Mouse (Mus musculus) kidney, postnatal 25 days (tissue): Measurements from ENCODE around the gene Auts2.
A peak's percentile ranks its signal among the peaks of the same experiment; 100 is the strongest.

ENCODE experiments used
- DNase-seq, 2 experiments: peaks; one replicate each; pipeline ENCODE4 v3.0.0; 2021; ENCODE audit warnings: mixed read lengths in 2 of 2

The Auts2 gene

GRCm38 (mm10) chr5:132166559-132166958 is 376.6 kb downstream of the Auts2 start:
- no peak for DNase-seq

DNA sequence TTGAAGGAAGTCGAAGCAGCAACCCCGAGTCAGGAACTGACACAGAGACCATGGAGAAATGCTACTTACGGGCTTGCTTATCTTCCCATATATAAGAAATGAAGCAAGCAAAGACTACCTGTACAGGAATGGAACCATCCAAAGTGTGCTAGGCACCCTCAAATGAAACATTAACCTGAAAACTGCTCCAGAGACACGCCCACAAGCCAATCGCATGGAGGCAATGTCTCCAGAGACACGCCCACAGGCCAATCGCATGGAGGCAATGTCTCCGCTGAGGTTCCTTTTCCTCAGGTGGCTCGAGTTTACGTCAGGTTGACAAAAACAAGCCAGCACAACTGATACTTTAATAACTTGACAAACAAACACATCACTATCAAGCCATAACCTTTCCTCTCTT is 379.2 kb downstream of the Auts2 start:
- DNase-seq, result no peak

DNA sequence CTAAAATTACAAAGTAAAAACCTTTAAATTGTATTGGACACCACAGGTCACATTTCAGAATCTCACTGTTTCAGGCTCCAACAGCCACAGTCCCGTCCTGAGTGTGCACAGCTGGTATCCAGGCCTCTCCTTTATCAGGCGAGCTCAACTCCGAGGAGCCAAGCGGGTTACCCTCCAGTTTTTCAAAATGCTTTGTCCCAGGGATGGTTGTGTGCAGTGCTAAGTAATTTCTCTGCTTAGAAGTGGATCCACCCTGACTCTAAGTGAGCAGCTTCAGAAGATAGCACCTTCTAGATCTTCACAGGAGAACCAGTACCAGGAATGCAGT is 381.0 kb downstream of the Auts2 start:
- no peak for DNase-seq

DNA sequence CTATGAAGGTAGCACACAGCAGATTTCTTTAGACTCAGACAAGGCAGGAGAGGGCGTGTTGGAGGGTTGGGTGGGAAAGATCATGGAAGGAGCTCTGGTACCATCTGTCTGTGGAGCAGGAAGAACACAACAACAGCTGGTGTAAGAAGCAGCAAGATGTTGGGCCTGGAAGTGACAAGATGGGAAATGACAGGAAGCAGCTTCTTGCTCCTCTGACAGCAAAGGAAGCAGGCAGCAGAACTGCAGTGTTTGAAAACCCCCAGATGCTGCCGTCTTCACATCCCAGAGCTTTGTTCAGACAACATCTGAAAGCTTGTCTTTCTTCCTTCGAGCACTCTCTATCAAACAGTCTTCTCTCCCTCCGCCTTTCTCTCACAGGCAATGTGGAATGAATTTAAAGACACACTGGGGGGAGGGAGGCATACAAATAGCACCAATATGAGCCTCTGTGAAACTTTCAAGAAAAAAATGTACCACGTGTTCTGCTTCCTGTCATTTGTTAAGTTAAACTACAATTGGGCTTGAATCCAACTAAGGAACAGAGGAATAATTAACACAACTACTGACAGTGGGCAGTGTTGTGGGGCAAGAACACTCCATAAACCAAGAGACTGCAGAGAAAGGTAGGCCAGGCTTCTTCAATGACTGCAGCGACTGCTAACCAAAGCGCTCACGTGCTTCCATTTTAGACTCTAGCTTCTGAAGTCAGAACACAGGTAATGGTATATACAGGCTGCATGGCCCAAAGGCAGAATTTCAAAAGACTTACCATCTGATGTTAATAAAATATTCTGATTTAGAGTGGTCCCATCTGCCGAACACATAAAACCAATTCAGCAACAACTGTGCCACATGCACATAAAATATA is 381.6 kb downstream of the Auts2 start:
- no peak for DNase-seq

GRCm38 (mm10) chr5:132144181-132144580 is 399.0 kb downstream of the Auts2 start:
- DNase-seq, result no peak

- DNase-seq, result no peak
Measured at GRCm38 (mm10) chr5:132140816-132141215, 402.3 kb downstream of the Auts2 start.

DNA sequence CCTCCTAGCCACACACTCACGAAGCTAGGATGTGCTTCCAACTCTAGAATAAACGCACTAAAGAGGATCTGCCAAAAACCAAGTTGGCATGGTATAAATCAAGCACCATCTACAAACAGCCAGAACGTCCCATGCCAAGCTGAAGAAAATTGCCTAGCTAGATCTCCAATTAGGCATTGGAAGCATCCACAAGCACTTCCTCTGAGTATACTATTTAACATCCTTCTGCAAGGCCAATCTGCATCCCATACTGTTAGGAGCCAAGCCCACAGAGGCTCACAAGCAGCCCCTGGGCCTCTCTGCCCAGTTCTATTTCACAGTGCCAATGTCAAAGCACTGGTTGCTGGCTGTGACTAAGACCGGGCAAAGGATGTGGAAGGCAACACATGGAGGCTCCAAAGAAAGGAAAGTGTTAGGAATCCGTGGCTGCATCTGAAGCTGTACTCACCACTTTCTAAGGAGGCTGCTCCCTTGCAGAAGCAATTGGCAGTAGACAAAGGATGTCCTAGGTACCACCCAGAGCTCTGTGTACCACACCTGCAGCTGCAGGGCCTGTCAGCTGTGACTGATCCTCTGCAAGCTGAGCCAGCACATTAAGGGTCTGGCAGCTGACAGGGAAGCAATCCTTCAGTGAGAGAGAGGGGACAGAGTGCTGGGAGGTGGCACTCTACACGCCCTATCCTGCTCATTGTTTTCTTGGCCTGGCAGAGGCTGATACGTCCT is 407.0 kb downstream of the Auts2 start:
- DNase-seq, result no peak

DNA sequence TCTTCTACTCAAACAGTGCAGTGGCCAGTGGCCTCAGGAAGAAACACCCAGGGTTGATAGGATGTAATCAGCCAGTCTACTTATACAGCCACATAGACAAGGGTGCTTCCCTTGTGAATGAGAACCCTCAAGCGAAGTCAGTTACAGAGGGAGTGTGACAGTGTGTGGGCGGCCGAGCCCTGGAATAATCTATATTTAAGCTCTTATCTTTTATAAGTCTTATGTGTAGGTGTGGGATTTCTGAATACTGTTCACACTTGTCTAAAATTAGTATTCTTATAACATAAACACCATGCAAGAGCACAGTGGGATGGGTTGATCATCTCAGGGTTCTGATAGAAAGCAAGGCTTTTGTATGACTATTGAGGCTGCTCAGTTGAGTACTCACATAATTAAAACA is 411.2 kb downstream of the Auts2 start:
- no peak for DNase-seq

DNA sequence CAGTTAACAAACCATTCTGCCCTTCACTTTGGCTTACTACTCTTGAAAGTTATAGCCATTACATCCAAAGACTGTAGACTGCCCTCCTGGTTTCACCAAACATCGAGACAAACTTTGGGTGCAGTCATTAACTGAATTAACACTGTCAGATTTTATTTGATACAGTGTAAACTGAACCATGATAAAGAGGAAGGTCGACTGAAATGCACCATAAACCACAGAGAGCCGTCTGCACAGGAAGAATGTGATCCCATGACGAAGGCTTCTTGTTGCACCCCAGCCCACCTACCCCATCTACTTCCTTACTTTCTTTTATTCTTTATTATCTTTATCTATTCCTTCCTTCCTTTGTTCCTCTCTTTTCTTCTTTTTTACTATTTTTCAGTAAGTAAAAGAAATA is 412.6 kb downstream of the Auts2 start:
- DNase-seq, result no peak

DNA sequence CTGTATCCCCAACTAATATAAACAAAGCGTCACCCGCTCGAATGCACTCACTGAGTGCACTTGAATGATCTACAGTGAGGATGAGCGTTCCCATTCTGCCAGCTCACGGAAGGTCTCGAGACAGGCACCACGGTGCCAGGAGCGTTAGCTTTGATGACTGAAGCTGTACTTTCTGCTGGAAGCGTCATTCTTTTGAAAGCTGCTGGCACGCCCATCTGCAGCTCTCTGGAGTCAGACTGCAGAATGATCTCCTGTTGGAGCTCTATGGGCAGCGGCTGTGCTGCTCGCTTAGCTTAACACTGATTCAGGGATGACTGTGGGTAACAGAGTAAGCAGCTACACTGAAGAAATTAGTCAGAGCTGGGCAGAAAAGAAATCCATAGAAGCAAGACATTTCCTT is 416.5 kb downstream of the Auts2 start:
- DNase-seq, result no peak

DNA sequence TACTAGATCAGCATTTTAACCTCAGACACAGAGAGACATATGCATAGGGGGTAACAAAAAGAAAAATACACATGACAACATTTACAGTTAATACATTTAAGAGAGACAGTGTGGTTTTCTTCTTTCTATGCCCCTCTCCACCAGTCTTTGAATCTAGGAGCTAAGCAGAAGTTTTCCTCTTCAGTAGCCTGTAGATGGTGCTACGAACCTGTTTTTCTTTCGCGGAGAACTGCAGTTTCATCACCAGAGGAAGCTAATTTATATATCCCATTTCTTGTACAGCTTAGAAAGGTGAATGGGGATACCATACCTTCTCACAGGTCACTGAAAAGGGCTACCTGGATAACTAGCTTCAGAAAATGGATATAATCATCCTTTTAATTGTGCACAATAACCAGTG is 427.5 kb downstream of the Auts2 start:
- peak in 1 of 2 experiments; percentile 35 for DNase-seq

GRCm38 (mm10) chr5:132114561-132115301 is 428.4 kb downstream of the Auts2 start:
- no peak for DNase-seq

GRCm38 (mm10) chr5:132113480-132113879 is 429.7 kb downstream of the Auts2 start:
- peak in 1 of 2 experiments; percentile 17 for DNase-seq

DNA sequence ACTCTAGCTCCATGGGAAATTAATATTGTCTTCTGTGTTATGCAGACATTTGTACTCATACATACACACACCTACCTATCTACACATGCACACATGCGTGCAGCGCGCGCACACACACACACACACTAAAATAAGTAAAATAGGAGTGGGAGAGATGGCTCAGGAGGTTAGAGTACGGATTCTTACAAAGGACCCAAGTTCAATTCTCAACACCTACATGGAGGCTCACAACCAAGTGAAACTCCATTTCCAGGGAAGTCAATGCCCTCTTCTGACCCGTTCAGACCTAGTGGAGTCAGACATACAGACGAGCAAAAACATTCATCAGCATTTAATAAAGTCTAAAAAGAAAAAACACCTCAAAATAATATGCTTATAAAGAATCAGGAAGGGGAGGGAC is 430.5 kb downstream of the Auts2 start:
- no peak for DNase-seq

GRCm38 (mm10) chr5:132102426-132102825 is 440.7 kb downstream of the Auts2 start:
- no peak for DNase-seq

- peak; percentile 31 to 55 for DNase-seq
Measured at GRCm38 (mm10) chr5:132098461-132098860, 444.7 kb downstream of the Auts2 start.

DNA sequence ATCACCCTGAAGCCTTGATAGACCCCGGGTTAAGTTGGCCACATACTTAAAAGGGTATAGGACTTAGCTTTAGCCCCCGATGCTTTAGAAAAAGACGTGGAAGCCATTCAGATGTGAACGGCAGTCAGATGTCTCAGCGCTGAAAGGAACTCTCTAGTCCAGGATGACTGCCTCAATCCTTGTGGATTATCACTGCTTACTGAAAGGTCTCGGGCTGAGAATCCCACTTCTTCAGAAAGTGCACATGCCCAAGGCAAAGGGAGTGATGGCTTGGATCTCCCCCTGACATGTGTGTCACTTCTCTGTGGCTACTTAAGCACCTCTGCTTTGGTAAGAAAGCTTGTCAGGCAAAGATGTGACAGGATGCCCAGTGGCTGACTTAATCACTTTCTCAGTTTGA is 450.4 kb downstream of the Auts2 start:
- no peak for DNase-seq

DNA sequence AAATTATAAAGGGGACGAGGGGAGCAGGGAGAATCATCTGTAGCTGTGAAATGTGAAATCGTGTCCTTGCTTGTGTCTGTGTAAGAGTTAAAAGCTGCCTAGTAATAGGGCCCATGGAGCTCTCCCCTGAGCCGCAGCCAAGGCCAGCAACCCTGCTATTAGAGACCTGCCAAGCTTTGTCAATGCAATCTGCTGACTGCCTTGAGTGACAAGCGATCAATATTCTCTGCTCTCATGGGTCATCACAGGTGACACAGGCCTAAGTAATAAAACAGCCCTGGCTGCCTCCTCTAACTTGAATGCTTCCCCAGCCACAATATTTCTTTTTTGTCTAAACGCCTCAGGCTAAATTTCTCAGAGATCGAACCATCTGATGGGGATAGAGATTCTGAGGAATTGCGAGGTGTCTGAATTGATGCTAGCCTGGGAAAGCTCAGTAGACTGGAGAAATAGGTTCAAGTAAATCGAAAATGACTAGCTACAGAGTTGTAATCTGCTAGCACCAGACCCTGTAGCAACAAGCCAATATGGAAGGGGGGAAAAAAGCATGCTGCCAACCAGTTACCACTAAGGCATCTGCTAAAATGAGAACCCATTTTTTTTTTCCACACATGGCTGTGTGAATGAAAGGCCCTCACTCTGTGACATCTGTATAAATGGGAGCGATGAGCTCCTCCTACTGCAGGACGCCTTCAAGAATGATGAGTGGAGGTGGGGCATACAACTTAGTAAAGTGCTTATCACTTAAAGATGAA is 453.5 kb downstream of the Auts2 start:
- DNase-seq, result no peak

DNA sequence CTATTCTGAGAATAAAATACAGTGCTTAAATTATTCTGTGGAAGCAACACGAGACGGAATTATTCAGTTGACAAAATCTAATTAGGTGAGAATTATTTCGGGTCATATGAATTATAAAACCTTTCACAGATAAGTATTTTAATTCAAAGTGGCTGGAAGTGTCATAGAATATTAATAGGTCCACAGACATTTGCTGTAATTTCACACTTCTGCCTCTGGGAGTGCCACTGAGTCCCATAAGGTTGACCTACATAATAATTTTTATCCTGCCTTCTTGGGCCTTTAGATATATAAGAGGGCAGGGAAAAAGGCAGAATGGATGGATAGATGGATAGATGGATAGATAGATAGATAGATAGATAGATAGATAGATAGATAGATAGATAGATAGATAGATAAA is 454.6 kb downstream of the Auts2 start:
- no peak for DNase-seq

GRCm38 (mm10) chr5:132083753-132084326 is 459.3 kb downstream of the Auts2 start:
- DNase-seq, result no peak

DNA sequence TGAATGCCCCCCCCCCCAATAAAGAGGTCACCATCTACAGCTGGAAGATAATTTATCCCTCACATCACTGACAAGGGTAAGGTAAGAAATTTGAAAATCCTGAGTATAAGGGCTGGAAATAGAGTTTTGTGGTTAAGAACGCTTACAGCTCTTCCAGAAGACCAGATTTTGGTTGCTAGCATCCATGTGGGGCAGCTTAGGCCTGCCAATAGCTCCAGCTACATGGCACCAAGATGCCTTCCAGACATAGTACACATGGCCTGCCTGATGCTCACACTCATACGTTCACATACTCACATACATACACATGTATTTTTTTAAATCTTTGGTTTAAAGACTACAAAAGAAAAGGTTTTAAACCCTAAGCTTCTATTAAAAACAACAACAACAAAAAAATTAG is 467.2 kb downstream of the Auts2 start:
- DNase-seq, result no peak

- peak; percentile 49 to 55 for DNase-seq
Measured at GRCm38 (mm10) chr5:132074724-132075374, 468.3 kb downstream of the Auts2 start.
